Mouse (Mus musculus) lung, embryonic 16.5 days (tissue): ENCODE data around the gene Mynn. TPM values are rescaled to one million over a fixed set of nuclear protein-coding genes. Genes with fewer than 3 reads are reported as not detected.
"Not testable (repeated sequence)": the region's sequence is repeated elsewhere in the genome, so short reads cannot be mapped to it uniquely, and the experiment has no call there.

Experiments
- ATAC-seq: fragments of 200-750 bp; cut with Nextera tagmentation; 2 replicates; pipeline ENCODE4 v1.8.0; 2017; ENCODE audit warnings: low read depth, mild to moderate bottlenecking, moderate library complexity
- H3K27ac ChIP-seq: fragments of 300-500 bp; sonication (generic); 2 replicates; pipeline ENCODE4 v1.5.1; 2014; ENCODE audit warnings: mild to moderate bottlenecking, control low read depth, low read length
- H3K27me3 ChIP-seq: fragments of 300-500 bp; sonication (generic); 2 replicates; pipeline ENCODE4 v1.6.1; 2014; ENCODE audit warnings: low read depth, low read length, mixed read lengths; ENCODE audit not compliant: control insufficient read depth, insufficient read depth
- H3K36me3 ChIP-seq: fragments of 300-500 bp; sonication (generic); 2 replicates; pipeline ENCODE4 v1.6.1; 2014; ENCODE audit warnings: low read length; ENCODE audit not compliant: control insufficient read depth, insufficient read depth
- H3K4me1 ChIP-seq: fragments of 300-500 bp; sonication (generic); replicated peaks from 2 replicates; pipeline ENCODE4 v1.6.1; 2014; ENCODE audit warnings: low read length, mixed read lengths; ENCODE audit not compliant: control insufficient read depth, insufficient read depth
- H3K4me2 ChIP-seq: fragments of 300-500 bp; sonication (generic); 2 replicates; pipeline ENCODE4 v1.6.1; 2014; ENCODE audit warnings: low read depth, low read length, control low read depth
- H3K4me3 ChIP-seq: fragments of 300-500 bp; sonication (generic); 2 replicates; pipeline ENCODE4 v1.5.1; 2014; ENCODE audit warnings: mild to moderate bottlenecking, low read length, control low read depth
- H3K9ac ChIP-seq: fragments of 300-500 bp; sonication (generic); 2 replicates; pipeline ENCODE4 v1.6.1; 2014; ENCODE audit warnings: low read length, control low read depth
- H3K9me3 ChIP-seq: fragments of 300-500 bp; sonication (generic); 2 replicates; pipeline ENCODE4 v1.6.1; 2016; ENCODE audit warnings: low read length; ENCODE audit not compliant: control insufficient read depth
- WGBS: fragments of 180-500 bp; shearing (Covaris S2); extraction: QIAGEN DNeasy Blood & Tissue Kit; methylation state at CpG from one replicate; pipeline ENCODE4 v1.1.7; 2014; 5-methylcytosine and 5-hydroxymethylcytosine counted together
- polyA plus RNA-seq: library from polyadenylated mRNA; unstranded; fragments of >200 nt; fragmentation: Nextera tagmentation; extraction: Ambion mirVana; gene quantifications from 2 replicates; pipeline ENCODE4 v1.2.1, GENCODE M21; 2015

The Mynn gene
- 31.6 and 32.8 TPM in 2 replicates for polyA plus RNA-seq

- peaks cover 12% of the 10 kb centered on the region for H3K4me1 ChIP-seq
- peak within 1 kb of the TSS; percentile 85 for H3K4me3 ChIP-seq
- peak within 1 kb of the TSS; percentile 94 for H3K27ac ChIP-seq
- no peaks in the 10 kb centered on the region for H3K9me3 ChIP-seq
- H3K9ac ChIP-seq, result peak within 1 kb of the TSS; percentile 92
- no peaks in the 10 kb centered on the region; the same call in 1 of the 2 replicates for H3K36me3 ChIP-seq
- peak within 1 kb of the TSS; percentile 73 for H3K4me2 ChIP-seq
- peak; percentile 96 for ATAC-seq
- H3K27me3 ChIP-seq, result peaks cover 3% of the 10 kb centered on the region; the same call in 1 of the 2 replicates
- WGBS, result under 1% methylated on average over 40 of the region's 40 CpGs
Observed at GRCm38 (mm10) chr3:30602065-30602739, at the start of gene Mynn. Gene Mynn (plus strand): TSS chr3:30602065.

- Histone ChIP-seq H3K4me3 (no peak overlapping the region), H3K9me3 (no peaks in the 10 kb centered on the region), H3K4me2 (no peak overlapping the region), H3K27ac (no peak overlapping the region), H3K36me3 (no peaks in the 10 kb centered on the region), H3K4me1 (peaks cover 7% of the 10 kb centered on the region), H3K9ac (no peak overlapping the region), H3K27me3 (no peaks in the 10 kb centered on the region)
- ATAC-seq, result no peak
- 70% methylated on average over 6 of the region's 6 CpGs for WGBS
Observed at GRCm38 (mm10) chr3:30553741-30554140, 48.1 kb upstream of the Mynn start.

- Histone ChIP-seq H3K9ac (no peak overlapping the region), H3K27me3 (no peaks in the 10 kb centered on the region), H3K4me2 (no peak overlapping the region), H3K4me1 (no peaks in the 10 kb centered on the region), H3K36me3 (no peaks in the 10 kb centered on the region), H3K4me3 (no peak overlapping the region), H3K27ac (no peak overlapping the region), H3K9me3 (no peaks in the 10 kb centered on the region)
- no peak for ATAC-seq
- 38% methylated on average over 6 of the region's 6 CpGs for WGBS
Observed at GRCm38 (mm10) chr3:30560677-30561314, 41.1 kb upstream of the Mynn start.

- H3K36me3 ChIP-seq, H3K9me3 ChIP-seq, H3K9ac ChIP-seq, ATAC-seq, H3K4me2 ChIP-seq, H3K4me1 ChIP-seq, H3K27ac ChIP-seq, H3K4me3 ChIP-seq, H3K27me3 ChIP-seq: not testable (repeated sequence)
- 57% methylated on average over 1 of the region's 2 CpGs for WGBS
Observed at GRCm38 (mm10) chr3:30566333-30566732, 35.5 kb upstream of the Mynn start.

- Histone ChIP-seq H3K4me1 (no peaks in the 10 kb centered on the region), H3K36me3 (no peaks in the 10 kb centered on the region), H3K4me3 (no peak overlapping the region), H3K9me3 (no peaks in the 10 kb centered on the region), H3K9ac (no peak overlapping the region), H3K4me2 (no peak overlapping the region), H3K27me3 (no peaks in the 10 kb centered on the region), H3K27ac (no peak overlapping the region)
- no peak for ATAC-seq
- WGBS, result 21% methylated on average over 2 of the region's 2 CpGs
Observed at GRCm38 (mm10) chr3:30573549-30573948, 28.3 kb upstream of the Mynn start.

- Histone ChIP-seq H3K36me3 (no peaks in the 10 kb centered on the region), H3K4me3 (no peak overlapping the region), H3K4me2 (no peak overlapping the region), H3K27ac (no peak overlapping the region), H3K27me3 (no peaks in the 10 kb centered on the region), H3K9ac (no peak overlapping the region), H3K4me1 (no peaks in the 10 kb centered on the region), H3K9me3 (no peaks in the 10 kb centered on the region)
- WGBS, result 69% methylated on average over 6 of the region's 6 CpGs
- no peak for ATAC-seq
Observed at GRCm38 (mm10) chr3:30588865-30589264, 13.0 kb upstream of the Mynn start.

GRCm38 (mm10) chr3:30592418-30592853 lies 9.4 kb upstream of the Mynn start:
- no peak overlapping the region for H3K27ac ChIP-seq
- no peaks in the 10 kb centered on the region for H3K36me3 ChIP-seq
- peaks cover 2% of the 10 kb centered on the region; the same call in 1 of the 2 replicates for H3K4me1 ChIP-seq
- no peak overlapping the region for H3K4me3 ChIP-seq
- no peak overlapping the region for H3K9ac ChIP-seq
- no peaks in the 10 kb centered on the region for H3K27me3 ChIP-seq
- peak; percentile 63 for ATAC-seq
- WGBS, result 0% methylated on average over 2 of the region's 2 CpGs
- H3K4me2 ChIP-seq, result no peak overlapping the region
- H3K9me3 ChIP-seq, result no peaks in the 10 kb centered on the region

GRCm38 (mm10) chr3:30593719-30594485 lies 8.0 kb upstream of the Mynn start:
- H3K4me2 ChIP-seq, result no peak overlapping the region
- no peak overlapping the region for H3K4me3 ChIP-seq
- ATAC-seq, result 0 out of 2 replicates have a peak, but pooled peaks have one; percentile 35
- H3K36me3 ChIP-seq, result no peaks in the 10 kb centered on the region
- no peak overlapping the region for H3K9ac ChIP-seq
- H3K27me3 ChIP-seq, result peaks cover 3% of the 10 kb centered on the region; the same call in 1 of the 2 replicates
- WGBS, result 74% methylated on average over 4 of the region's 4 CpGs
- no peak overlapping the region for H3K27ac ChIP-seq
- H3K4me1 ChIP-seq, result peaks cover 2% of the 10 kb centered on the region; the same call in 1 of the 2 replicates
- no peaks in the 10 kb centered on the region for H3K9me3 ChIP-seq
